Mouse (Mus musculus) liver, postnatal 0 days (tissue): ENCODE results near the gene Tbxa2r. TPM values are rescaled to one million over a fixed set of nuclear protein-coding genes. Genes with fewer than 3 reads are reported as not detected.

ENCODE experiments used
- ATAC-seq: fragments of 200-750 bp; cut with Nextera tagmentation; 2 replicates; pipeline ENCODE4 v1.8.0; 2017; ENCODE audit warnings: mild to moderate bottlenecking, moderate library complexity
- DNase-seq: peaks from one replicate; pipeline ENCODE4 v3.0.0-alpha.2; 2016
- H3K27ac ChIP-seq: fragments of 300-500 bp; sonication (generic); 2 replicates; pipeline ENCODE4 v1.5.1; 2014; ENCODE audit warnings: antibody characterized with exemption, moderate library complexity, mild to moderate bottlenecking, low read depth
- H3K27me3 ChIP-seq: fragments of 300-500 bp; sonication (generic); 2 replicates; pipeline ENCODE4 v1.6.1; 2014; ENCODE audit warnings: low read length, control low read depth, mixed read lengths; ENCODE audit not compliant: insufficient read depth
- H3K36me3 ChIP-seq: fragments of 300-500 bp; sonication (generic); replicated peaks from 2 replicates; pipeline ENCODE4 v1.6.1; 2014; ENCODE audit warnings: mild to moderate bottlenecking, control low read depth, low read length, moderate library complexity, mixed read lengths; ENCODE audit not compliant: insufficient read depth
- H3K4me1 ChIP-seq: fragments of 300-500 bp; sonication (generic); 2 replicates; pipeline ENCODE4 v1.6.1; 2014; ENCODE audit warnings: antibody characterized with exemption, mild to moderate bottlenecking, control low read depth; ENCODE audit not compliant: insufficient read depth
- H3K4me2 ChIP-seq: fragments of 300-500 bp; sonication (generic); 2 replicates; pipeline ENCODE4 v1.6.1; 2014; ENCODE audit warnings: low read depth, mild to moderate bottlenecking, low read length, moderate library complexity, mixed read lengths
- H3K4me3 ChIP-seq: fragments of 300-500 bp; sonication (generic); 2 replicates; pipeline ENCODE4 v1.5.1; 2014; ENCODE audit warnings: low read depth, low read length
- H3K9ac ChIP-seq: fragments of 300-500 bp; sonication (generic); replicated peaks from 2 replicates; pipeline ENCODE4 v1.6.1; 2014; ENCODE audit warnings: mild to moderate bottlenecking, moderate library complexity
- H3K9me3 ChIP-seq: fragments of 300-500 bp; sonication (generic); 2 replicates; pipeline ENCODE4 v1.6.1; 2016; ENCODE audit warnings: mild to moderate bottlenecking, control low read depth, low read length, mixed read lengths
- CTCF ChIP-seq: sonication (generic); IDR thresholded peaks from 2 replicates; pipeline ENCODE4 v1.5.1; 2016; ENCODE audit warnings: antibody characterized with exemption, low read depth
- EP300 ChIP-seq: IDR thresholded peaks from 2 replicates; pipeline ENCODE4 v1.6.1; 2016; ENCODE audit warnings: antibody characterized with exemption, low read depth, mild to moderate bottlenecking
- WGBS: fragments of 180-500 bp; shearing (Covaris S2); extraction: QIAGEN DNeasy Blood & Tissue Kit; methylation state at CpG from one replicate; pipeline ENCODE4 v1.1.7; 2014; ENCODE audit not compliant: insufficient replicate concordance; 5-methylcytosine and 5-hydroxymethylcytosine counted together
- polyA plus RNA-seq: library from polyadenylated mRNA; unstranded; fragments of >200 nt; fragmentation: Nextera tagmentation; extraction: Ambion mirVana; gene quantifications from 2 replicates; pipeline ENCODE4 v1.2.1, GENCODE M21; 2015

The Tbxa2r gene
- polyA plus RNA-seq, result 5.2 and 5.4 TPM in 2 replicates

DNA sequence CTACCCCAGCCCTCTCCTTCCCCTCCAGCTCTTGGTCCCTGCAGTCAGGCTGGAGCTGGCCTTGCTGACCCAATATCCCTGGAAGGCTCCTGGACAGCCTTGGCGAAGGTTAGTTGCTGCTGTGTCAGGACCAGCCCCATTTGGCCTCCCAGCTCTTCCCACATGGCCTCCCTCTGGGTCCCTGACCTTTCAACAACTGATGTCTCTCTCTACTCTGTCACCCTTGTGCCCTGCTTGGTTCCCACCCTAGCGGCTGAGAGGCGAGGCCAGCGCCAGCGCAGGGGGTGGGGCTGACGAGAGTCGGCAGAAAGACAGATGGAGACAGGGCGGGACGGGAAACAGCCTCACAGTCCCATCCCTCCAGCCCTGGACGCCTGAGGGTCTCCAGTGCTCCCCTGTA, at the start of gene Tbxa2r:
Tbxa2r (plus strand) TSS at position 346 of the 400 bp plus-strand sequence.
- 17% methylated on average over 10 of the region's 10 CpGs for WGBS
- DNase-seq (no peak), ATAC-seq (peak; percentile 35)
- Histone ChIP-seq H3K27me3 (0 out of 2 replicates have a peak, but pooled peaks cover 3% of the 10 kb centered on the region), H3K27ac (peak within 1 kb of the TSS; percentile 69), H3K9me3 (no peaks in the 10 kb centered on the region), H3K9ac (0 out of 2 replicates have a peak within 1 kb of the TSS, but pooled peaks have one; percentile 2), H3K4me1 (peaks cover 8% of the 10 kb centered on the region; the same call in 1 of the 2 replicates), H3K4me2 (peak within 1 kb of the TSS; percentile 36; the same call in 1 of the 2 replicates), H3K4me3 (0 out of 2 replicates have a peak within 1 kb of the TSS, but pooled peaks have one; percentile 4), H3K36me3 (peaks cover 35% of the 10 kb centered on the region)
- TF ChIP-seq CTCF (peak; percentile 23), EP300 (no peak)

DNA sequence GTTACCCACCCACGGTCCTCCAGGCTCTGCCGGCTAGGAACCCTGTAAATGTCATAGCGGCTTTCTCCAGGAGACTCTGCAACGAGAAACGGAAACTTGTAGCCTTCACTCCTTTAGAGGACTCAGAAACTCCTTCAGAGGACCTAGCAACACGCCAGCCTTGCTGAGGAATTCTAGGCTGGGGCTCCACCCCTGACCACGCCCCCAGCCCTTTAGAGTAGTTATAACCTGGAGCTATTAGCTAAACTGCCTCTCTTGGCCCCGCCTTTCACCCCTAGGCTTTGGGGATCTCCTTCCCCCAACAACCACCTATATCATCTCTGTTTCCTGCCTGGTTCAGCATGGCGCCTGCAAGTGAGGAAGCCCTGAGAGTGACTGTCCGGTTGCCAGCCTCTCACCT, 49.0 kb upstream of the Tbxa2r start:
- 38% methylated on average over 10 of the region's 10 CpGs for WGBS

DNA sequence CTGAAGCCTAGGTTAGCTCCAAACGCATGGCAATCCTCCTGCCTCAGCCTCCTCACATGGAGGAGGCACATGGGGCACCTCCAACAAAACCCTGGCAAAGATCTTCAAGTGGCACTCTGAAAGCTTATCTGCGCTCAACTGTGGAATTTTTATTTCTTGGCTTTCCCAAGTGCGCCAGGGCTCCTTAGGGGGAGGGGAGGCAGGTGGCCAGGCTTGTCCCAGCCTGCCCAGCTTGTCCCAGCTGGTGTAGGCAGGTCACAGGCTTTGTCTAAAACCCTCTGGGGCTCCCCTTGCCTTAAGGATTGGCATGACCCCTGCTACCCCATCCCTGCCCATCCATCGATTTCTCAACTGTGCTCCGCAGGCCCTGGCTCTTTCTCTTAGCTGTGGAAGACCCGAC, 44.3 kb upstream of the Tbxa2r start:
- Histone ChIP-seq H3K4me3 (no peak overlapping the region), H3K27me3 (peaks cover 17% of the 10 kb centered on the region), H3K9ac (no peak overlapping the region), H3K4me1 (peaks cover 9% of the 10 kb centered on the region), H3K4me2 (no peak overlapping the region), H3K9me3 (no peaks in the 10 kb centered on the region), H3K36me3 (no peaks in the 10 kb centered on the region), H3K27ac (no peak overlapping the region)
- 70% methylated on average over 6 of the region's 6 CpGs for WGBS
- TF ChIP-seq CTCF (no peak), EP300 (no peak)
- DNase-seq (no peak), ATAC-seq (no peak)

More for the DNA sequence above, 49.0 kb upstream of the Tbxa2r start:
- DNase-seq, result no peak
- Histone ChIP-seq H3K27me3 (peaks cover 13% of the 10 kb centered on the region), H3K4me3 (no peak overlapping the region), H3K4me2 (no peak overlapping the region), H3K9me3 (no peaks in the 10 kb centered on the region), H3K4me1 (no peaks in the 10 kb centered on the region), H3K9ac (no peak overlapping the region), H3K36me3 (no peaks in the 10 kb centered on the region), H3K27ac (no peak overlapping the region)
- ATAC-seq, result no peak
- no peak for TF ChIP-seq CTCF

DNA sequence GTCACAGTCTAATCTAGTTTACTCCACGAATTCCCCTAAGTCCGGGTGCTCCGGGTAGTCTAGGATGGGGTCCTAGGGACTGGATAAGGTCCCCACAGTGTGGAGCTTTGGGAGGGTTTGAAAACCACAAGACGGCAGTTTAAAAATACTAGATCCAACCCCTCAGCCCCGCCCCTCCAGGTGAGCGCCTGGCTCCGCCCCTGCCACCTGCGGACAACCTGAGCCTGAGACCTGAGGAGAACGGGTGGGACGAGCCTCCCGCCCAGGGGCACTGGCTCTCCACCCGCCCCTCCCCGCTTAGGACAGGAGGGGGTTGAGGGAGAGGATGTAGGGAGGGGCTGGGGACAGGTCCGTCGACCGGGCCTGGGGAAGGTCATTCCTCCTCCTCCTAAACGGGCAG, 43.8 kb upstream of the Tbxa2r start:
- Histone ChIP-seq H3K27me3 (peaks cover 17% of the 10 kb centered on the region), H3K9ac (no peak overlapping the region), H3K9me3 (no peaks in the 10 kb centered on the region), H3K27ac (no peak overlapping the region), H3K4me1 (peaks cover 13% of the 10 kb centered on the region), H3K36me3 (no peaks in the 10 kb centered on the region), H3K4me2 (peak overlapping the region; percentile 11; the same call in 1 of the 2 replicates), H3K4me3 (peak overlapping the region; percentile 41; the same call in 1 of the 2 replicates)
- DNase-seq (no peak), ATAC-seq (no peak)
- no peak for TF ChIP-seq EP300
- TF ChIP-seq CTCF, result no peak
- 21% methylated on average over 17 of the region's 17 CpGs for WGBS

DNA sequence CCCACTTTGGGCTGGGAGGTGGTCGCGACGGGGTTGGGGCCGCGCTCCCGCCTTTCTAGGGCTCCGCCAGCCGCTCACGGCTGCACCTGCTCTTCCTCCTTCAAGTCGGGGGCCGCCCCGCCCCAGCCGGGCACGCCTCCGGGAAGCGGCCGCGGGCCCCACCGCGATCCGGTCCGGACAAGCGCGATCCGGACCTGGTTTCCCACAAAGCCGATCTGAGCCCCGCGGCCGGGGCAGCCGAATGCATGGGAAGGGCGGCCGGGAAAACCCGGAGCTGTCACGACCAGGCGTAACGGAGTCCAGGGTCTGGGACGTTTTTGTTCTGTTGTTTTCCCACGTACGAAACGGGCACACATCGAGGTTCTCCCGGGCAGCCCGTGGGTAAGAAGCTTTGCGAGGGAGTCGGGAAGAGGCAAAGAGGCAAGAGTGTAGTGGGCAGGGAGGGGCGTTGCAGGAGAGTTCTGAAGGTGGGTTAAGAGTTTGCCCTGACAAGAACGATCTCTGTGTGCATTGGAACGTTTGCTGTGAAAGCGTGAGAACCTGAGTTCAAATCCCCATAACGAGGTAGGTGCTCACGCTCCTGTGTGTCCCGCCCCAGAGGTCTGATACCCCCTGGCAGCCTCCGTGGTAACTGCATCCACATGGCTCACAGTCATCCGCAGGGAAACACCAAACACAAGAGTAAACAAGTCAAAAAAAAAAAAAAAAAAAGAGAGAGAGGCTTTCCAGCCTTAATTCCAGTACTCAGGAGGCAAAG, 42.7 kb upstream of the Tbxa2r start:
- Histone ChIP-seq H3K36me3 (no peaks in the 10 kb centered on the region), H3K27ac (no peak overlapping the region), H3K4me3 (peak overlapping the region; percentile 41), H3K9ac (peak overlapping the region; percentile 63), H3K9me3 (no peaks in the 10 kb centered on the region), H3K4me2 (peak overlapping the region; percentile 79), H3K27me3 (peaks cover 17% of the 10 kb centered on the region), H3K4me1 (peaks cover 19% of the 10 kb centered on the region)
- 2% methylated on average over 45 of the region's 54 CpGs for WGBS
- DNase-seq (peak; percentile 92), ATAC-seq (peak; percentile 81)
- no peak for TF ChIP-seq CTCF
- no peak for TF ChIP-seq EP300

DNA sequence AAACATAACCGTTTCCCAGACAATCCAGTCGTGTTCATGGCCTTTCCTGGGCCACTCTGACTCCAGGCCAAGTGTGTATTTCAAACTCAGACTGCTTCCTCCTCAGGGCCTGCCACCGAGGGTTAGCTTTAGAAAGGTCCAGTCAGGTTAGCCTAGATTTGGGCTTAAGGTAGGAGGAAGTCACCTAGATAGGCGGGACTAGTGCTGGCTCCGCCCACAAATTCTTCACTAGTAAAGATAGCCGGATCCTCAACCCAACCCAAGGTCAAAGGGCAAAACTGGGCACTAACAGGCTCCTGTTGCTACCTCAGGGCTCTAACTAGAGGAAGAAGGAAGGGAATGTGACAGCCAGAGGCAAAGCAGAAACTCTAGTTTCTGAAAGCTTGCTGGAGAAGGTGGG, 41.9 kb upstream of the Tbxa2r start:
- H3K4me1 ChIP-seq, result peaks cover 25% of the 10 kb centered on the region
- H3K27me3 ChIP-seq, result peaks cover 17% of the 10 kb centered on the region
- ATAC-seq, result no peak
- no peaks in the 10 kb centered on the region for H3K36me3 ChIP-seq
- H3K4me2 ChIP-seq, result peak overlapping the region; percentile 79
- DNase-seq, result peak; percentile 55
- H3K27ac ChIP-seq, result no peak overlapping the region
- 33% methylated on average over 6 of the region's 6 CpGs for WGBS
- no peak overlapping the region for H3K4me3 ChIP-seq
- H3K9ac ChIP-seq, result no peak overlapping the region
- no peaks in the 10 kb centered on the region for H3K9me3 ChIP-seq
- TF ChIP-seq EP300, result no peak
- no peak for TF ChIP-seq CTCF
